In the genomic region with DNA sequence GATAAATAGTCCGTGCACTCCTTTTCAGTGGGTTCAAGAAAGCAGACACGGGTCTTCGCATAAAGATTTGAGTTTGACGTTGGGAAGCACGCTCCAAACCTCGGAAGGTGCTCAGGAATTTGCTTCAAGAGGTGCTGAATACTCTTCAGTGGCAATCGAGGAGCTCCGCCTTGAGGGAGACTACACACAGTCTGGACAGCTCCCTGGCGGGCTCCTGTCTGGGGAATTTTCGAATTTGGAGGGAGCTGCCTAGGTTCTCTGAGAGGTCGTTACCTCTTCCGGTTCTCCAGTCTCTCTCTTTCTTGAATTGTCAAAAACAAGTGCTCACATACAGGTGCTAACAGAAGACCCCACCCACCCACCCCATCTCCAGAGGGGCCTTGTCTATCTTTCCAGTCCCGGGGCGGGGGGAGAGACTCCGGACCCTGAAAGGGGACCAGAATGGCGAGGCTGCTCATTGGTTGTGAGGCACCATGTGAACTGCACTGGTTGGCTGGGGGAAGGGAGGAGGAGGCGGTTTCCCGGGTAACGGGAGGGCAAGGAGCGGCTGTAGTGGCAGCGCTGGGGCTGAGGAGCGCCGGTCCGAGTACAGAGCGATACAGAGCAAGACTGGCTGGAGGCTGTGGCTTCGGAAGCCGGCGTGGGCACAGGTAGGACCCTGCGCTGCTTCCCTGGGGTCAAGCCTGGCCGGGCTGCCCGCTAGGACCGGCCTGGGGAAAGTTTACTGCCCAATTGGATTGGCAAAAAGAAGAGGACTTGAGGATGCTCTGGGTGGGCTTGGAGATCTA, we compare ENCODE assay signal across 9 mouse cellular contexts. TPM values are rescaled to one million over a fixed set of nuclear protein-coding genes. Genes with fewer than 3 reads are reported as not detected.
DNase-seq lines count a peak whose midpoint lies in the region; ATAC-seq and TF ChIP-seq lines count a peak whose summit lies in the region.
"Had no signal": no experiment of that assay in that cellular context is flagged by ENCODE, and none has a peak within 500 bp of the region (broad histone marks: within the 10 kb centered on the region; RNA-seq: fewer than 3 reads in every experiment).

No protein-coding gene starts in this region.

- peak; percentile 95 for DNase-seq in heart, adult 11 months
- no peak for DNase-seq in heart, postnatal 25 days (ENCODE audit: low spot score)
- DNase-seq in heart, postnatal 14 days, result peak; percentile 26 to 46
- peak; percentile 55 to 68 for DNase-seq in kidney, postnatal 36 days
- peak; percentile 41 for DNase-seq in thymus, adult 2 months

- no peaks in the 10 kb centered on the region for H3K36me3 ChIP-seq in embryonic facial prominence, embryonic 15.5 days
- H3K36me3 ChIP-seq in liver, embryonic 12.5 days, result no peaks in the 10 kb centered on the region
- H3K36me3 ChIP-seq in neural tube, embryonic 12.5 days, result no peaks in the 10 kb centered on the region
- no peaks in the 10 kb centered on the region for H3K36me3 ChIP-seq in thymus, adult 2 months (ENCODE audit: control insufficient read depth, insufficient read depth, low read length)

- no peak for TF ChIP-seq CTCF in thymus, adult 2 months (IDR thresholded peaks at IDR 0.05; ENCODE audit: borderline replicate concordance, control insufficient read depth, extremely low read depth, insufficient read depth, low read length, poor library complexity)

- H3K27me3 ChIP-seq in embryonic facial prominence, embryonic 15.5 days, result peaks cover 92% of the 10 kb centered on the region
- H3K27me3 ChIP-seq in liver, embryonic 12.5 days (replicated peaks), result peaks cover 90% of the 10 kb centered on the region
- 0 out of 2 replicates have a peak, but pooled peaks cover 2% of the 10 kb centered on the region for H3K27me3 ChIP-seq in neural tube, embryonic 12.5 days (replicated peaks)
- peaks cover 5% of the 10 kb centered on the region; the same call in 1 of the 2 replicates for H3K27me3 ChIP-seq in thymus, adult 2 months (ENCODE audit: control insufficient read depth, insufficient read depth, low read length)

- no peak overlapping the region for H3K27ac ChIP-seq in embryonic facial prominence, embryonic 15.5 days (replicated peaks)
- no peak overlapping the region for H3K27ac ChIP-seq in liver, embryonic 12.5 days
- H3K27ac ChIP-seq in neural tube, embryonic 12.5 days, result 0 out of 2 replicates have a peak overlapping the region, but pooled peaks have one; percentile 43
- H3K27ac ChIP-seq in thymus, adult 2 months (ENCODE audit: control insufficient read depth, insufficient read depth, low read length), result no peak overlapping the region
- H3K27ac ChIP-seq: macrophage had no signal

- H3K4me1 ChIP-seq in embryonic facial prominence, embryonic 15.5 days, result peaks cover 16% of the 10 kb centered on the region
- no peaks in the 10 kb centered on the region for H3K4me1 ChIP-seq in liver, embryonic 12.5 days
- H3K4me1 ChIP-seq in neural tube, embryonic 12.5 days, result peaks cover 43% of the 10 kb centered on the region
- no peaks in the 10 kb centered on the region; the same call in 1 of the 2 replicates for H3K4me1 ChIP-seq in thymus, adult 2 months (replicated peaks; ENCODE audit: control insufficient read depth, insufficient read depth, low read length)

- no peak for TF ChIP-seq POLR2A in thymus, adult 2 months (IDR thresholded peaks at IDR 0.05; ENCODE audit: control insufficient read depth, extremely low read depth, insufficient read depth, low read length, poor library complexity)

- peak overlapping the region; percentile 26 for H3K4me3 ChIP-seq in embryonic facial prominence, embryonic 15.5 days (replicated peaks)
- H3K4me3 ChIP-seq in liver, embryonic 12.5 days, result no peak overlapping the region
- peak overlapping the region; percentile 55 for H3K4me3 ChIP-seq in neural tube, embryonic 12.5 days
- H3K4me3 ChIP-seq in thymus, adult 2 months (ENCODE audit: control insufficient read depth, insufficient read depth, low read length), result no peak overlapping the region

- H3K9ac ChIP-seq in embryonic facial prominence, embryonic 15.5 days, result no peak overlapping the region
- no peak overlapping the region for H3K9ac ChIP-seq in liver, embryonic 12.5 days
- peak overlapping the region; percentile 69 for H3K9ac ChIP-seq in neural tube, embryonic 12.5 days

- intact Hi-C loops in heart, postnatal 25 days (cut with DNase I), result no loop called here
- intact Hi-C loops in heart, postnatal 14 days (cut with DNase I), result no loop called here

- no peaks in the 10 kb centered on the region for H3K9me3 ChIP-seq in embryonic facial prominence, embryonic 15.5 days (replicated peaks)
- H3K9me3 ChIP-seq in liver, embryonic 12.5 days (replicated peaks), result no peaks in the 10 kb centered on the region
- no peaks in the 10 kb centered on the region for H3K9me3 ChIP-seq in neural tube, embryonic 12.5 days

- peak; percentile 85 for ATAC-seq in embryonic facial prominence, embryonic 15.5 days (ENCODE audit: insufficient number of reproducible peaks, low FRiP score, low TSS enrichment, low read depth)
- ATAC-seq in liver, embryonic 12.5 days, result peak; percentile 44; the same call in 1 of the 2 replicates
- ATAC-seq in neural tube, embryonic 12.5 days (ENCODE audit: low FRiP score, low read depth), result peak; percentile 96

- WGBS in embryonic facial prominence, embryonic 15.5 days, result 3% methylated on average over 32 of the region's 32 CpGs
- 5% methylated on average over 32 of the region's 32 CpGs for WGBS in liver, embryonic 12.5 days (ENCODE audit: insufficient replicate concordance)
- WGBS in neural tube, embryonic 12.5 days, result 2% methylated on average over 32 of the region's 32 CpGs
- WGBS in thymus, adult 2 months, result 9% methylated on average over 32 of the region's 32 CpGs

- peak overlapping the region; percentile 49 for H3K4me2 ChIP-seq in embryonic facial prominence, embryonic 15.5 days (replicated peaks)
- H3K4me2 ChIP-seq in liver, embryonic 12.5 days, result peak overlapping the region; percentile 22
- peak overlapping the region; percentile 75 for H3K4me2 ChIP-seq in neural tube, embryonic 12.5 days (replicated peaks)

RNA-seq across cellular contexts. Expression of gene Nav2, which starts 50.2 kb away (rescaled TPM):
- 10 to 100 TPM; 53.0 to 60.1 TPM for total RNA-seq in heart, postnatal 25 days (2021)
- 22.1 and 23.4 TPM in 2 replicates for polyA plus RNA-seq in embryonic facial prominence, embryonic 15.5 days (2015; fragmentation: Nextera tagmentation; extraction: Ambion mirVana)
- total RNA-seq in heart, postnatal 14 days (2021), result 10 to 100 TPM; 60.0 to 64.1 TPM
- 2.6 and 2.8 TPM in 2 replicates for polyA plus RNA-seq in liver, embryonic 12.5 days (2016; fragmentation: Nextera tagmentation; extraction: Ambion mirVana)
- 25.2 and 28.5 TPM in 2 replicates for polyA plus RNA-seq in neural tube, embryonic 12.5 days (2016; fragmentation: Nextera tagmentation; extraction: Ambion mirVana)
- 45.3 and 46.2 TPM in 2 replicates for polyA plus RNA-seq in thymus, adult 2 months (2012; rRNA removed)

Comparison
In these comparisons a context has a peak if more than half of its experiments do, and no peak if none do; other contexts are left out.
1. ATAC-seq: peak in every context shown above with its lines; median percentile 96 in neural tube, embryonic 12.5 days; 85 in embryonic facial prominence, embryonic 15.5 days; 44 in liver, embryonic 12.5 days.
2. H3K4me2 ChIP-seq: peak in every context shown above with its lines; median percentile 75 in neural tube, embryonic 12.5 days; 49 in embryonic facial prominence, embryonic 15.5 days; 22 in liver, embryonic 12.5 days.
3. H3K4me3 ChIP-seq: peak in embryonic facial prominence, embryonic 15.5 days (single experiment) and neural tube, embryonic 12.5 days (single experiment); none in liver, embryonic 12.5 days (single experiment) and thymus, adult 2 months (single experiment).